Mouse (Mus musculus) myocyte (in vitro differentiated cells): ENCODE measurements around the gene Pip5k1a. TPM values are rescaled to one million over a fixed set of nuclear protein-coding genes. Genes with fewer than 3 reads are reported as not detected.

Source experiments
- H3K27me3 ChIP-seq: one replicate; pipeline ENCODE4 v1.6.1; 2011; ENCODE audit not compliant: control insufficient read depth, insufficient read depth, insufficient read length
- H3K36me3 ChIP-seq: one replicate; pipeline ENCODE4 v1.6.1; 2011; ENCODE audit not compliant: control insufficient read depth, insufficient read depth
- H3K4me2 ChIP-seq: one replicate; pipeline ENCODE4 v1.6.1; 2011; ENCODE audit warnings: low read depth, control low read depth
- H3K4me3 ChIP-seq: one replicate; pipeline ENCODE4 v1.5.1; 2011; ENCODE audit warnings: mild to moderate bottlenecking, control low read depth, moderate library complexity
- H3K79me2 ChIP-seq: one replicate; pipeline ENCODE4 v1.6.1; 2011; ENCODE audit not compliant: control insufficient read depth, insufficient read depth
- H3ac ChIP-seq: one replicate; pipeline ENCODE4 v1.6.1; 2011; ENCODE audit not compliant: control insufficient read depth, insufficient read length
- CEBPB ChIP-seq: IDR thresholded peaks from 2 replicates; pipeline ENCODE4 v1.6.1; 2011; ENCODE audit warnings: mild to moderate bottlenecking, moderate library complexity; ENCODE audit not compliant: poor library complexity, insufficient read depth, severe bottlenecking
- E2F4 ChIP-seq: IDR thresholded peaks from one replicate; pipeline ENCODE4 v1.6.1; 2011; ENCODE audit warnings: mild to moderate bottlenecking, control low read depth, moderate library complexity; ENCODE audit not compliant: insufficient read depth
- MAX ChIP-seq: IDR thresholded peaks from one replicate; pipeline ENCODE4 v1.6.1; 2011; ENCODE audit warnings: low read depth, mild to moderate bottlenecking, control low read depth
- MYOD1 ChIP-seq, 3 experiments: IDR thresholded peaks; one replicate each; pipeline ENCODE4 v1.6.1; 2011; ENCODE audit warnings: control low read depth in 2 of 3, low read depth in 2 of 3, mild to moderate bottlenecking in 2 of 3, moderate library complexity in 1 of 3; ENCODE audit not compliant: insufficient read length in 2 of 3, control insufficient read depth in 1 of 3
- MYOG ChIP-seq, 3 experiments: IDR thresholded peaks; one replicate each; pipeline ENCODE4 v1.6.1; 2011; ENCODE audit warnings: control low read depth in 2 of 3, low read depth in 2 of 3, mild to moderate bottlenecking in 2 of 3; ENCODE audit not compliant: insufficient read length in 2 of 3, control insufficient read depth in 1 of 3, insufficient read depth in 1 of 3
- POLR2A ChIP-seq: IDR thresholded peaks from one replicate; pipeline ENCODE4 v1.6.1; 2011; ENCODE audit warnings: low read depth, mild to moderate bottlenecking, control low read depth, moderate library complexity; ENCODE audit not compliant: insufficient read length
- POLR2AphosphoS2 ChIP-seq: IDR thresholded peaks from one replicate; pipeline ENCODE4 v1.6.1; 2011; ENCODE audit warnings: low read depth, control low read depth; ENCODE audit not compliant: insufficient read length
- REST ChIP-seq: IDR thresholded peaks from one replicate; pipeline ENCODE4 v1.6.1; 2011; ENCODE audit warnings: mild to moderate bottlenecking, control low read depth, moderate library complexity; ENCODE audit not compliant: insufficient read depth, insufficient read length
- SRF ChIP-seq: IDR thresholded peaks from one replicate; pipeline ENCODE4 v1.6.1; 2011; ENCODE audit warnings: low read depth; ENCODE audit not compliant: control insufficient read depth, insufficient read length
- TCF12 ChIP-seq: IDR thresholded peaks from one replicate; pipeline ENCODE4 v1.6.1; 2011; ENCODE audit warnings: mild to moderate bottlenecking, control low read depth; ENCODE audit not compliant: poor library complexity, insufficient read depth, severe bottlenecking
- TCF3 ChIP-seq: IDR thresholded peaks from one replicate; pipeline ENCODE4 v1.6.1; 2011; ENCODE audit warnings: low read depth, control low read depth; ENCODE audit not compliant: insufficient read length
- USF1 ChIP-seq: IDR thresholded peaks from one replicate; pipeline ENCODE4 v1.6.1; 2011; ENCODE audit warnings: low read depth, mild to moderate bottlenecking, control low read depth, moderate library complexity
- polyA plus RNA-seq: library from polyadenylated mRNA; unstranded; fragments of >200 nt; fragmentation: generic; extraction: Trizol; gene quantifications from one replicate; pipeline ENCODE4 v1.2.1, GENCODE M21; 2012; ENCODE audit warnings: missing spikeins

The Pip5k1a gene
- polyA plus RNA-seq, 1 experiment = 27.3 TPM

- TF ChIP-seq CEBPB = peak; percentile 60; the same call in 1 of the 2 replicates
- TF ChIP-seq TCF3 = no peak
- TF ChIP-seq MAX = no peak
Observed at GRCm38 (mm10) chr3:95105121-95105520, 1.6 kb downstream of the Pip5k1a start.

GRCm38 (mm10) chr3:95100854-95101253, 5.9 kb downstream of the Pip5k1a start:
- no peak overlapping the region for H3ac ChIP-seq
- peaks cover 98% of the 10 kb centered on the region for H3K79me2 ChIP-seq
- no peak overlapping the region for H3K4me3 ChIP-seq
- TF ChIP-seq MYOD1 (IDR thresholded peaks at IDR 0.05; ENCODE audit: control insufficient read depth in 1 of 3, insufficient read length in 2 of 3, low read depth in 2 of 3) (no peak), CEBPB (no peak), SRF (no peak), POLR2AphosphoS2 (no peak), MYOG (IDR thresholded peaks at IDR 0.05; ENCODE audit: control insufficient read depth in 1 of 3, insufficient read depth in 1 of 3, insufficient read length in 2 of 3, low read depth in 2 of 3) (no peak), TCF3 (no peak), MAX (no peak), REST (no peak)
- H3K4me2 ChIP-seq = no peak overlapping the region
- peaks cover 11% of the 10 kb centered on the region for H3K36me3 ChIP-seq
- no peaks in the 10 kb centered on the region for H3K27me3 ChIP-seq

More at GRCm38 (mm10) chr3:95105121-95105520, 1.6 kb downstream of the Pip5k1a start:
- Histone ChIP-seq H3K79me2 (peaks cover 64% of the 10 kb centered on the region), H3K36me3 (no peaks in the 10 kb centered on the region), H3K4me3 (peak overlapping the region; percentile 100), H3ac (peak overlapping the region; percentile 30), H3K27me3 (no peaks in the 10 kb centered on the region), H3K4me2 (peak overlapping the region; percentile 99)

GRCm38 (mm10) chr3:95088071-95088470, 18.7 kb downstream of the Pip5k1a start:
- Histone ChIP-seq H3K79me2 (peaks cover 49% of the 10 kb centered on the region), H3K36me3 (no peaks in the 10 kb centered on the region), H3ac (no peak overlapping the region), H3K4me3 (no peak overlapping the region), H3K4me2 (no peak overlapping the region), H3K27me3 (no peaks in the 10 kb centered on the region)
- no peak for TF ChIP-seq MAX
- TF ChIP-seq CEBPB = no peak
- TF ChIP-seq MYOG (IDR thresholded peaks at IDR 0.05; ENCODE audit: control insufficient read depth in 1 of 3, insufficient read depth in 1 of 3, insufficient read length in 2 of 3, low read depth in 2 of 3) = no peak
- TF ChIP-seq TCF12 = no peak
- TF ChIP-seq E2F4 = no peak
- TF ChIP-seq POLR2AphosphoS2 = no peak
- no peak for TF ChIP-seq SRF
- no peak for TF ChIP-seq TCF3
- TF ChIP-seq POLR2A = no peak
- TF ChIP-seq USF1 = no peak
- TF ChIP-seq MYOD1 (IDR thresholded peaks at IDR 0.05; ENCODE audit: control insufficient read depth in 1 of 3, insufficient read length in 2 of 3, low read depth in 2 of 3) = no peak
- no peak for TF ChIP-seq REST

- Histone ChIP-seq H3K36me3 (peaks cover 68% of the 10 kb centered on the region), H3K4me2 (no peak overlapping the region)
- TF ChIP-seq SRF (no peak), TCF12 (no peak), MYOD1 (IDR thresholded peaks at IDR 0.05; ENCODE audit: control insufficient read depth in 1 of 3, insufficient read length in 2 of 3, low read depth in 2 of 3) (no peak), E2F4 (no peak), POLR2AphosphoS2 (no peak), POLR2A (no peak), REST (no peak), USF1 (no peak)
Observed at GRCm38 (mm10) chr3:95071606-95072005, 35.1 kb downstream of the Pip5k1a start.

GRCm38 (mm10) chr3:95066570-95066969, 40.2 kb downstream of the Pip5k1a start:
- Histone ChIP-seq H3K79me2 (no peaks in the 10 kb centered on the region), H3K4me3 (no peak overlapping the region), H3K36me3 (peaks cover 61% of the 10 kb centered on the region), H3K4me2 (peak overlapping the region; percentile 12), H3ac (no peak overlapping the region), H3K27me3 (no peaks in the 10 kb centered on the region)
- no peak for TF ChIP-seq POLR2AphosphoS2
- peak; percentile 69 for TF ChIP-seq CEBPB

More at GRCm38 (mm10) chr3:95071606-95072005, 35.1 kb downstream of the Pip5k1a start:
- no peaks in the 10 kb centered on the region for H3K79me2 ChIP-seq
- H3ac ChIP-seq = no peak overlapping the region
- no peak overlapping the region for H3K4me3 ChIP-seq
- no peaks in the 10 kb centered on the region for H3K27me3 ChIP-seq
